Mouse (Mus musculus): Measurements from ENCODE around the gene Themis3. TPM values are rescaled to one million over a fixed set of nuclear protein-coding genes. Genes with fewer than 3 reads are reported as not detected.

Gene Themis3
- polyA plus RNA-seq, 1 experiment from 2014 or later = not detected

DNA sequence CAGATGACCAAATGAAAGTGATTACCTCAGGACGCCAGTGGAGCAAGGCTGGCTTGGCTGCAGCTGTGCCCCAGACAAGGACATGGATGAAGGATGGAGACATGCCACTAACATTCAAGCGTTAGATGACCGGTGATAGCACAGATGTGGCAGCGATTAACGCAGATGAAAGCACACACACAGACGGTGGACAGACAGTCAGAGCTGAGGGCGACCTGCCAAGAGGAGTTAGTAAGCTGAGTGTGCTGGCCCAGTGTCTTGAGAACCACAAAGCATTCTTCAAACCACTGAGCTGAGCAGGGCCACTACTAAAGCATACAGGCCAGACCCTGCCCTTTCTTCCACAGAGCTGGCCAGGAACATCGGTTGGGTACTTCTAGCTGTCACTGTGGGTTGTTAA, 89.5 kb downstream of the Themis3 start:
- 87% methylated on average over 8 of the region's 8 CpGs for WGBS (ENCODE audit: insufficient replicate concordance)
- H3K4me2 ChIP-seq = no peak overlapping the region
- H3K4me3 ChIP-seq = no peak overlapping the region
- no peak overlapping the region for H3K9ac ChIP-seq
- H3K4me1 ChIP-seq = no peaks in the 10 kb centered on the region
- H3K27me3 ChIP-seq (replicated peaks) = no peaks in the 10 kb centered on the region
- H3K27ac ChIP-seq = no peak overlapping the region
- no peaks in the 10 kb centered on the region for H3K9me3 ChIP-seq (replicated peaks)
- peaks cover 63% of the 10 kb centered on the region for H3K36me3 ChIP-seq
- ATAC-seq = no peak

Other genes starting within 250 kb of the Themis3 start
- gene Mtcl1, start 144.9 kb downstream of the Themis3 start, polyA plus RNA-seq (2016; fragmentation: Nextera tagmentation; extraction: Ambion mirVana) = 0.60 and 0.75 TPM in 2 replicates
- 12.4 and 14.7 TPM in 2 replicates for gene Rab12, start 74.9 kb downstream of the Themis3 start, polyA plus RNA-seq (2016; fragmentation: Nextera tagmentation; extraction: Ambion mirVana)

Data from liver, embryonic 12.5 days (tissue).